Mouse (Mus musculus): ENCODE data around the gene A630089N07Rik. TPM values are rescaled to one million over a fixed set of nuclear protein-coding genes. Genes with fewer than 3 reads are reported as not detected.

A630089N07Rik gene
- total RNA-seq, 2 experiments from 2014 or later, result 7.9 to 9.1 TPM

GRCm38 (mm10) chr16:97962151-97962948 is 119.9 kb downstream of the A630089N07Rik start, which contains the start of the genes C2cd2 and Zbtb21:
Gene C2cd2, minus strand, starts transcription at chr16:97962598.
Gene Zbtb21, minus strand, starts transcription at chr16:97962622.
- peak; percentile 98 for DNase-seq

GRCm38 (mm10) chr16:97961381-97962150 is 120.7 kb downstream of the A630089N07Rik start:
- DNase-seq, result no peak

- no peak for DNase-seq
These were observed 121.9 kb downstream of the A630089N07Rik start for GRCm38 (mm10) chr16:97960348-97960747.

GRCm38 (mm10) chr16:97958401-97958973 is 123.8 kb downstream of the A630089N07Rik start:
- DNase-seq, result no peak

GRCm38 (mm10) chr16:97957626-97958025 is 124.6 kb downstream of the A630089N07Rik start:
- no peak for DNase-seq

GRCm38 (mm10) chr16:97956011-97956410 is 126.2 kb downstream of the A630089N07Rik start:
- DNase-seq, result no peak

- DNase-seq, result no peak
These were observed 128.9 kb downstream of the A630089N07Rik start for GRCm38 (mm10) chr16:97953300-97953699.

GRCm38 (mm10) chr16:97952801-97953200 is 129.4 kb downstream of the A630089N07Rik start:
- DNase-seq, result no peak

GRCm38 (mm10) chr16:97952371-97952770 is 129.9 kb downstream of the A630089N07Rik start:
- DNase-seq, result no peak

Other genes with a start within 250 kb of the A630089N07Rik start
- 10 to 100 TPM in 1 of 2 experiments, 1 to 10 TPM in 1; 7.7 to 12.6 TPM for gene Prdm15, start 230.6 kb downstream of the A630089N07Rik start, total RNA-seq (2021)
- gene C2cd2, start 119.9 kb downstream of the A630089N07Rik start, total RNA-seq (2021), result 10 to 100 TPM; 35.3 to 39.4 TPM
- gene Zbtb21, start 119.8 kb downstream of the A630089N07Rik start, total RNA-seq (2021), result 10 to 100 TPM; 25.5 to 29.6 TPM
- gene B230307C23Rik, start 85.1 kb downstream of the A630089N07Rik start, total RNA-seq (2021), result 10 to 100 TPM; 27.0 to 29.7 TPM